Mouse (Mus musculus) E14TG2a.4 (cell line): ENCODE data around the gene Il6ra.

Experiments
- CTCF ChIP-seq: conservative IDR thresholded peaks from 2 replicates; pipeline ENCODE4 v1.5.1; 2014; ENCODE audit warnings: low read length
- POU5F1 ChIP-seq: IDR thresholded peaks from 2 replicates; pipeline ENCODE4 v1.6.1; 2014; ENCODE audit warnings: low read length, borderline replicate concordance

- TF ChIP-seq CTCF, result no peak
- no peak for TF ChIP-seq POU5F1
Measured at GRCm38 (mm10) chr3:89876469-89876868, 36.5 kb downstream of the Il6ra start.
